Mouse (Mus musculus): ENCODE measurements around the gene Ace2. TPM values are rescaled to one million over a fixed set of nuclear protein-coding genes. Genes with fewer than 3 reads are reported as not detected.

Gene Ace2
- 0.31 and 0.58 TPM in 2 replicates for polyA plus RNA-seq (2012; rRNA removed)

GRCm38 (mm10) chrX:164139032-164139431 lies at the start of gene Ace2:
TSS of gene Ace2 (plus strand) at chrX:164139332.

Other genes with a start within 250 kb of the Ace2 start
- gene Ap1s2, start 230.3 kb upstream of the Ace2 start, polyA plus RNA-seq (2012; rRNA removed) = 1.9 and 4.6 TPM in 2 replicates
- gene Zrsr2, start 180.7 kb upstream of the Ace2 start, polyA plus RNA-seq (2012; rRNA removed) = 10.3 and 12.7 TPM in 2 replicates
- 4.5 and 4.9 TPM in 2 replicates for gene Car5b, start 111.3 kb upstream of the Ace2 start, polyA plus RNA-seq (2012; rRNA removed)
- gene Siah1b, start 62.8 kb upstream of the Ace2 start, polyA plus RNA-seq (2012; rRNA removed) = 14.0 and 15.9 TPM in 2 replicates
- gene Cltrn, start 50.5 kb upstream of the Ace2 start, polyA plus RNA-seq (2012; rRNA removed) = not detected in 2 replicates
- gene Bmx, start 118.9 kb downstream of the Ace2 start, polyA plus RNA-seq (2012; rRNA removed) = 0.19 and 0.39 TPM in 2 replicates
- 3.0 and 4.1 TPM in 2 replicates for gene Pir, start 130.0 kb downstream of the Ace2 start, polyA plus RNA-seq (2012; rRNA removed)
- gene Vegfd, start 234.0 kb downstream of the Ace2 start, polyA plus RNA-seq (2012; rRNA removed) = 3.6 and 6.4 TPM in 2 replicates

Data from ovary, adult 2 months (tissue).